Mouse (Mus musculus) stomach, embryonic 16.5 days (tissue): Measurements from ENCODE around the gene Ppfibp2. TPM values are rescaled to one million over a fixed set of nuclear protein-coding genes. Genes with fewer than 3 reads are reported as not detected.

Experiments
- ATAC-seq: fragments of 200-750 bp; cut with Nextera tagmentation; 2 replicates; pipeline ENCODE4 v1.8.0; 2017; ENCODE audit warnings: moderate number of reproducible peaks, moderate TSS enrichment; ENCODE audit not compliant: insufficient read depth, low FRiP score
- H3K27ac ChIP-seq: fragments of 300-500 bp; sonication (generic); 2 replicates; pipeline ENCODE4 v1.5.1; 2014; ENCODE audit warnings: low read length
- H3K27me3 ChIP-seq: fragments of 300-500 bp; sonication (generic); 2 replicates; pipeline ENCODE4 v1.6.1; 2014; ENCODE audit warnings: low read length, control low read depth, mixed read lengths; ENCODE audit not compliant: control insufficient read depth, insufficient read depth
- H3K36me3 ChIP-seq: fragments of 300-500 bp; sonication (generic); 2 replicates; pipeline ENCODE4 v1.6.1; 2014; ENCODE audit warnings: low read length; ENCODE audit not compliant: control insufficient read depth, insufficient read depth
- H3K4me1 ChIP-seq: fragments of 300-500 bp; sonication (generic); 2 replicates; pipeline ENCODE4 v1.6.1; 2014; ENCODE audit warnings: low read length, control low read depth, mixed read lengths; ENCODE audit not compliant: control insufficient read depth, insufficient read depth
- H3K4me2 ChIP-seq: fragments of 300-500 bp; sonication (generic); 2 replicates; pipeline ENCODE4 v1.6.1; 2014; ENCODE audit warnings: low read depth, low read length, mixed read lengths
- H3K4me3 ChIP-seq: fragments of 300-500 bp; sonication (generic); replicated peaks from 2 replicates; pipeline ENCODE4 v1.5.1; 2014; ENCODE audit warnings: mild to moderate bottlenecking, low read length
- H3K9ac ChIP-seq: fragments of 300-500 bp; sonication (generic); 2 replicates; pipeline ENCODE4 v1.6.1; 2014; ENCODE audit warnings: low read length
- H3K9me3 ChIP-seq: fragments of 300-500 bp; sonication (generic); replicated peaks from 2 replicates; pipeline ENCODE4 v1.6.1; 2016; ENCODE audit warnings: low read length, control low read depth; ENCODE audit not compliant: control insufficient read depth
- WGBS: fragments of 180-500 bp; shearing (Covaris S2); extraction: QIAGEN DNeasy Blood & Tissue Kit; methylation state at CpG from one replicate; pipeline ENCODE4 v1.1.7; 2014; 5-methylcytosine and 5-hydroxymethylcytosine counted together
- polyA plus RNA-seq: library from polyadenylated mRNA; unstranded; fragments of >200 nt; fragmentation: Nextera tagmentation; extraction: Ambion mirVana; gene quantifications from 2 replicates; pipeline ENCODE4 v1.2.1, GENCODE M21; 2015

The Ppfibp2 gene
- polyA plus RNA-seq, 1 experiment from 2014 or later, result 20.3 TPM

DNA sequence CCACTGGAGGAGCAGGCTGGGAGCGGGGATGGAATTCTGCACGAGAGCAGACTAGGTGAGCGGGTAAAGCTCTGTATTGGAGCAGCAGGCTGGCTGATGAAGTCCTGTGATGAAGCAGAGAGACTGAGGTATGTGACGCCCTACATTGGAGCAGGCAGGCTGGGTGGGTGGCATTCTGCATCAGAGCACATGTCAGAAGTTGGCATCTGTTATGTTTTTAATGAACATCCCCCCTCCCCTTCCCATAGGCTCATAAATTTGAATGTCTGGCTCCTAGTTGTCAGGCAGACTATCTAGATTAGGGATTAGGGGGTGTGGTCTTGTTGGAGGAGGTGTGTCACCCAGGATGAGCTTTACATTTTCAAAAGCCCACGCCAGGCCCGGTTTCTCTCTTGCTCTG, 117.7 kb downstream of the Ppfibp2 start:
- H3K27me3 ChIP-seq, result no peaks in the 10 kb centered on the region
- H3K4me2 ChIP-seq, result no peak overlapping the region

DNA sequence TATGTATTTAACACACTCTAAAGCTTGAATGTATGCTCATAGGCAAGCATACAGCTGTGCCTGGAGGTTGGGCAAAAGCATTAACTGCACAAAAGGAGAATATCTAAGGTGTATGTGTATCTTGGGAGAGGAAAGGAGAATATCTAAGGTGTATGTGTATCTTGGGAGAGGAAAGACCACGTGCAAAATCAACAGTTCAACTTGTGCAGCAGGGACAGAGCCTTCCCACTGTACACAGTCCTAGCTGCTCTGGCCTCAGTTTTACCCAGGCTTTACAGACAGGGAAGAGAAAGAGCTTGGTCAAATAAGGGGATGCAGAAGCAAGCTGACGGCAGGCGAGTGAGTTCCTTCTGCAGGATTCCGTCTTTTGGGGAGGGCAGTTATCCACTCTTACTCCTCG, 119.1 kb downstream of the Ppfibp2 start:
- Histone ChIP-seq H3K4me3 (no peak overlapping the region), H3K4me2 (no peak overlapping the region), H3K36me3 (no peaks in the 10 kb centered on the region; the same call in 1 of the 2 replicates), H3K4me1 (no peaks in the 10 kb centered on the region), H3K9me3 (no peaks in the 10 kb centered on the region), H3K9ac (no peak overlapping the region), H3K27me3 (no peaks in the 10 kb centered on the region), H3K27ac (no peak overlapping the region)
- peak; percentile 80; the same call in 1 of the 2 replicates for ATAC-seq
- 73% methylated on average over 5 of the region's 5 CpGs for WGBS

More for the DNA sequence above, 117.7 kb downstream of the Ppfibp2 start:
- peaks cover 8% of the 10 kb centered on the region for H3K4me1 ChIP-seq
- H3K9me3 ChIP-seq, result no peaks in the 10 kb centered on the region
- H3K27ac ChIP-seq, result no peak overlapping the region
- no peak for ATAC-seq
- no peak overlapping the region for H3K4me3 ChIP-seq
- H3K36me3 ChIP-seq, result no peaks in the 10 kb centered on the region; the same call in 1 of the 2 replicates
- WGBS, result 61% methylated on average over 6 of the region's 6 CpGs
- H3K9ac ChIP-seq, result no peak overlapping the region

DNA sequence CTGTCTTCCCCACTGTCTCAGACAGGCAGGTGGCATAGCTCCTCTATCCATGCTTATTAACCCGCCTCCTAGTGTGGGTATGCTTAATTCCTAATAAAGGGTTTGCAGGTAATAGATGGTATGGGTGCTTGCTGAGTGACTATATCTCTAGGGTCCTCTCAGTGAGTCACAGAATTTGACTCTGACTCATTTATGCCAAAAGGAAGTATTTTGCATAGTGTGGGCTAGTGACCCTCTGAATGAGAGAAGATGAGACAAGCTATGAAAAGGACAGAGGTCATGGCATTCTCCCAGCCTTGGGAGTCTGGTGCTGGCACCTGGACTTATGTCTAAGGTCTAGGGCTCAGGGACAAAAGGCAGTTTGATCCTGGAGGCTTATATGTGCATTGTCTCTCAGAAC, 125.8 kb downstream of the Ppfibp2 start:
- ATAC-seq, result no peak
- Histone ChIP-seq H3K27me3 (no peaks in the 10 kb centered on the region), H3K9me3 (no peaks in the 10 kb centered on the region), H3K4me1 (no peaks in the 10 kb centered on the region), H3K4me3 (no peak overlapping the region), H3K9ac (no peak overlapping the region), H3K4me2 (no peak overlapping the region), H3K36me3 (peaks cover 3% of the 10 kb centered on the region), H3K27ac (no peak overlapping the region)
- WGBS, result 90% methylated on average over 1 of the region's 1 CpGs

GRCm38 (mm10) chr7:107722536-107722935, 127.5 kb downstream of the Ppfibp2 start:
- Histone ChIP-seq H3K9ac (no peak overlapping the region), H3K27me3 (no peaks in the 10 kb centered on the region), H3K4me2 (no peak overlapping the region), H3K36me3 (peaks cover 3% of the 10 kb centered on the region), H3K27ac (no peak overlapping the region), H3K4me1 (no peaks in the 10 kb centered on the region), H3K4me3 (no peak overlapping the region), H3K9me3 (no peaks in the 10 kb centered on the region)
- 89% methylated on average over 4 of the region's 4 CpGs for WGBS
- ATAC-seq, result no peak

- H3K4me3 ChIP-seq, result no peak overlapping the region
- H3K27ac ChIP-seq, result no peak overlapping the region
These were observed 132.5 kb downstream of the Ppfibp2 start for GRCm38 (mm10) chr7:107727538-107727937.

DNA sequence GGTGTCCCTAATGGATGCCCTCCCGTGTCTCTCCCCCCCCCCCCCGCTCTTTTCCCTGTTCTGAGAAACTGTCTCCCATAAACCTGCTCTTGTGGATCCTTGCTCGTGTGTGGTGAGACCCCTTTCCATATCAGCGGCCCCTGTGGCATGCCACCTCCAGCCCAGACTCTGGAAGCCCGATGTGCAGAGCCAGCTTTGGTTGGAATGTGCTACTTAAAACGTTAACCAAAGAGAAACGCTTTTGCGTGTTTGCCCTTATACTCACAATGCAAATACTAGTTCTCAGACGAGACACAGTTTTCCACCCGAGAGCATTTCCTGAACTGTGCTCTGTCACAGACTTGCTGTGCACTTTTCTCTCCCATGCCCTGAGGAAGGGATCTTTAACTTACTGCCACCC, 135.6 kb downstream of the Ppfibp2 start:
- Histone ChIP-seq H3K9ac (no peak overlapping the region), H3K36me3 (peaks cover 7% of the 10 kb centered on the region; the same call in 1 of the 2 replicates), H3K4me3 (no peak overlapping the region), H3K9me3 (no peaks in the 10 kb centered on the region), H3K4me1 (no peaks in the 10 kb centered on the region), H3K27me3 (no peaks in the 10 kb centered on the region), H3K4me2 (no peak overlapping the region), H3K27ac (no peak overlapping the region)
- no peak for ATAC-seq
- 61% methylated on average over 10 of the region's 10 CpGs for WGBS

More at GRCm38 (mm10) chr7:107727538-107727937, 132.5 kb downstream of the Ppfibp2 start:
- no peaks in the 10 kb centered on the region for H3K4me1 ChIP-seq
- peaks cover 9% of the 10 kb centered on the region for H3K36me3 ChIP-seq
- no peak overlapping the region for H3K4me2 ChIP-seq
- no peak for ATAC-seq
- WGBS, result 51% methylated on average over 3 of the region's 3 CpGs
- no peaks in the 10 kb centered on the region for H3K9me3 ChIP-seq
- H3K9ac ChIP-seq, result no peak overlapping the region
- H3K27me3 ChIP-seq, result no peaks in the 10 kb centered on the region

DNA sequence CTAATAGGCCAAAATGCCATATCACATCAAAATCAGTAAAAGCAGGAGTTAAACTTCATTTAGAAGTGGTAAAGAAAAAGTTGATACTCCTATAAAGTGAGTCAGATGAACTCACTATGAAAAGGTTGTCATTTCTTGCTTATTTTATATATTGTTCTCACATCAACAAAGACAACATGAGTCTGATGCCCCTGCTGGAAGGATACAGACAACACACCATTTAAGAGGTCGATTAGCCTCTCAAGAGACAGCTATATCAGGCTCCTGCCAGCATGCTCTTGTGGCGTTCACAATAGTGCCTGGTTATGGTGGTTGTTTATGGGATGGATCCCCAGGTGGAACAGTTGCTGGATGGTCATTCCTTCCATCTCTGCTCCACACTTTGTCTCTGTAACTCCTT, 138.2 kb downstream of the Ppfibp2 start:
- ATAC-seq, result no peak
- no peak overlapping the region for H3K4me2 ChIP-seq
- no peaks in the 10 kb centered on the region for H3K4me1 ChIP-seq
- H3K9me3 ChIP-seq, result no peaks in the 10 kb centered on the region
- H3K4me3 ChIP-seq, result no peak overlapping the region
- 68% methylated on average over 2 of the region's 2 CpGs for WGBS
- no peak overlapping the region for H3K27ac ChIP-seq
- H3K27me3 ChIP-seq, result no peaks in the 10 kb centered on the region
- H3K9ac ChIP-seq, result no peak overlapping the region
- H3K36me3 ChIP-seq, result peaks cover 10% of the 10 kb centered on the region; the same call in 1 of the 2 replicates

DNA sequence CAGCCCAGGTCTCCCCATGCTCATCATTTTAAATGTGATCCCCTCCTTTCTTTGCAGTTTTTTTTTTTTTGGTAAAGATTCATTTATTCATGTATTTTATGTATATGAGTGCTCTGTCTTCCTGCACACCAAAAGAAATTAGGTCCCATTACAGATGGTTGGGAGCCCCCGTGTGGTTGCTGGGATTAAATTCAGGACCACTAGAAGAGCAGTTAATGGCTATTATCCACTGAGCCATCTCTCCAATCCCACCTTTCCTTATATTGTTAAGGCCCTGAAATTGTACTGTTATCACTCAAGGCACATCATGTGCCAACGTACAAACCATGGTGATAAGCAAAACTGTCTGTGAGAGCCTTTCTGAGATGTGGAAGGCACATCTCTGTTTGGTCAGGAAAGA, 143.7 kb downstream of the Ppfibp2 start:
- ATAC-seq, result no peak

DNA sequence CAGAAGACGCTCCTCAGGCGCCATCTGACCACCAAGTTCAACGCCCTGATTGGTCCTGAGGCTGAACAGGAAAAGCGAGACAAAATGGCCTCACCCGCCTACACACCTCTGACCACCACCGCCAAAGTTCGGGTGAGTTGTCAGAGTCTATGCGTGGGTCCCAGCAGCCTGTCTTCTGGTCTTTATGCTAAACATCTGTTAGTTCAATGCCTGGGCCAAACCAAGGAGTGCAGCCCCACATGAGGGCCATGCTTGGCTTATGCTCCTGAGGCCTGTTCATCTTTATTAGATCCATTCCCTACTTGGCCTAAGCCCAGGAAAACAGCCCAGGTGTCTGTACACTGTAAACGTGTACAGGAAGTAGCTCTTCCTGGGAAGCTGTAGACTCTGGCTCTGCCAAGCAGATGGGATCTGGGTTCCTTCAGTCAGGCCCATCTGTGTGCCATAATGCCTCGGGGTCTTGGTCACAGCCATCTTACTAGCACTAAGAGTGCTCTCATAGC, 148.0 kb downstream of the Ppfibp2 start:
- H3K4me3 ChIP-seq, result no peak overlapping the region
- no peak for ATAC-seq
- H3K36me3 ChIP-seq, result peaks cover 6% of the 10 kb centered on the region; the same call in 1 of the 2 replicates
- WGBS, result 80% methylated on average over 10 of the region's 10 CpGs
- H3K27ac ChIP-seq, result no peak overlapping the region
- no peaks in the 10 kb centered on the region for H3K4me1 ChIP-seq
- H3K4me2 ChIP-seq, result no peak overlapping the region
- H3K9me3 ChIP-seq, result no peaks in the 10 kb centered on the region
- H3K9ac ChIP-seq, result no peak overlapping the region
- H3K27me3 ChIP-seq, result no peaks in the 10 kb centered on the region

More for the DNA sequence above, 143.7 kb downstream of the Ppfibp2 start:
- Histone ChIP-seq H3K27ac (no peak overlapping the region), H3K4me3 (no peak overlapping the region), H3K9me3 (no peaks in the 10 kb centered on the region), H3K27me3 (no peaks in the 10 kb centered on the region), H3K4me2 (no peak overlapping the region), H3K9ac (no peak overlapping the region), H3K36me3 (peaks cover 10% of the 10 kb centered on the region), H3K4me1 (no peaks in the 10 kb centered on the region)
- 33% methylated on average over 2 of the region's 2 CpGs for WGBS
